Mouse (Mus musculus): ENCODE results near the gene Samsn1.
"Not testable (repeated sequence)": the region's sequence is repeated elsewhere in the genome, so short reads cannot be mapped to it uniquely, and the experiment has no call there.

The Samsn1 gene

GRCm38 (mm10) chr16:75877170-75877569 lies 144.9 kb downstream of the Samsn1 start:
- no peak for DNase-seq (ENCODE audit: low read depth, low spot score)

DNA sequence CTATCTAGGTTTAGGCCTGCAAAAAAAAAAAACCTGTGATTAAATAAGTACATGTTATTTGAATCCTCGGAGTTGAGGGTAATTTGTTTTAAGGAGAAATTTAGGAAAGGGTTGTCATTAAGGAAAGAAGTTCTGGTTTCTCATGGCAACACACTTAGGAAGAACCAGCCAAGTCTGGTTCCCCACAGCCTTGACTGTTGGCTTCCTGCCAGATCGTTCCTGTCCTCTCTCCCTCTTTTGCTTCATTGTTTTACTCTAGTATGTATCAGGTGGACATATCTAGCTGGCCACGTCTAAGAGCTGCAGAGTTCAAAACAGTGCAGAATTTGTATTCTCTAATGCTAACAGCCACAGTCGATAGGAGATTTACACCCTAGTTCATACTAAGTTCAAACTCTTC lies 146.2 kb downstream of the Samsn1 start:
- DNase-seq (ENCODE audit: low read depth, low spot score) = no peak

GRCm38 (mm10) chr16:75874508-75874907 lies 147.6 kb downstream of the Samsn1 start:
- DNase-seq (ENCODE audit: low read depth, low spot score) = no peak

DNA sequence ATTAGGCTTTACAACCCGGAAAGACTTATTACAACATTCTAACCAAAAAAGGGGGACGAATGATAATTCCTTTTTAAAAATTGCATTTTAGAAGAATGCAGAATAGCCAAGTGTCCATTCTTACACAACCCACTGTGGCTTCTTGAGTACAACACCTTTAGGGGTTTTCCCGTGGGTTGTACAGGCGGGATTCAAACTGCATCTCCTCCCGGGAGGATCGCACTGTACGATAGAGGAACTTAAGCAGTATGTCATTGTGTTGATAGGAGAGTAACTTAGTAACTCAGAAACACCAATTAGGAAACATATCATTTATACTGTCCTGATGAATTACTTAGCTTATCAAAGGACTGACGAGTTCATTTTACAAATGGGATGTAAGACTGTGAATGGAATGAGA lies 149.8 kb downstream of the Samsn1 start:
- no peak for DNase-seq (ENCODE audit: low read depth, low spot score)

DNA sequence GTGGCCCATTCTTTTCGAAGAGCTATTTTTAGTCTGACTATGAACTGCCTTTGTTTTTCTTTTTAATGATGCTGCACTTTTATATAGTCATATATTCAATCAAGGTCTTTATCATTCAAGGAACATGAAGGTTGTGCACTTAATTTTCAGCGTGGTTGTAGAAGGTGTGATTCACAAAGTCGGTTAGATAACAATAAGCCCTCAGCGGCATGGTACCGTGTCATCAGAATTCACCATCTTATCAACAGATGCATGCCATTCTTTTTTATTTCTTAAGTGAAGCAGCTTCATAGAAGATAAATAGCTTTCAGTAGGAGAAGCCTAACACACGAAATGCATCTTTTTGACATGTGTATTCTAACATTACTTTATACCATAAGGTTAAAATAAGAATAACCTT lies 154.7 kb downstream of the Samsn1 start:
- DNase-seq (ENCODE audit: low read depth, low spot score) = no peak

GRCm38 (mm10) chr16:75865505-75865904 lies 156.6 kb downstream of the Samsn1 start:
- no peak for DNase-seq (ENCODE audit: low read depth, low spot score)

- no peak for DNase-seq (ENCODE audit: low read depth, low spot score)
Measured at GRCm38 (mm10) chr16:75864673-75865072, 157.4 kb downstream of the Samsn1 start.

- no peak for DNase-seq (ENCODE audit: low read depth, low spot score)
Measured at GRCm38 (mm10) chr16:75856343-75856742, 165.7 kb downstream of the Samsn1 start.

DNA sequence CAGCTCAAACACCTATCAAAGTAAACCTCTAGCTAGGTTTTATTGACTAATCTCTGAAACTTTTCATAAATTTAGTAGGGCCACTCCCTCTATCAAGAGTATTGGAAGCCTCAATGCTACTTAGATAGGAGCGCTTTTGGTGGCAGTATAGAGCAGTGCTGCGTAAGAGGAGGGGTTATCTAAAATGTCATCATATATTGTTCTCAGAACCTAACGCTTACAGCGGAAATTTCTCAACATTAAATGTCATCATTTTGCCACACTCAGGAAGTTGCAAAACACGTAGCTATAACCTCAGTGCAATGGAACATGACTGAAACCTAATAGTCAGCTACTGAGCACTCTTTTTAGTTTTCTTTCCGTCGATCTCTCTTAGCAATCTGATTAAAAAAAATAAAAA lies 166.7 kb downstream of the Samsn1 start:
- no peak for DNase-seq (ENCODE audit: low read depth, low spot score)

DNA sequence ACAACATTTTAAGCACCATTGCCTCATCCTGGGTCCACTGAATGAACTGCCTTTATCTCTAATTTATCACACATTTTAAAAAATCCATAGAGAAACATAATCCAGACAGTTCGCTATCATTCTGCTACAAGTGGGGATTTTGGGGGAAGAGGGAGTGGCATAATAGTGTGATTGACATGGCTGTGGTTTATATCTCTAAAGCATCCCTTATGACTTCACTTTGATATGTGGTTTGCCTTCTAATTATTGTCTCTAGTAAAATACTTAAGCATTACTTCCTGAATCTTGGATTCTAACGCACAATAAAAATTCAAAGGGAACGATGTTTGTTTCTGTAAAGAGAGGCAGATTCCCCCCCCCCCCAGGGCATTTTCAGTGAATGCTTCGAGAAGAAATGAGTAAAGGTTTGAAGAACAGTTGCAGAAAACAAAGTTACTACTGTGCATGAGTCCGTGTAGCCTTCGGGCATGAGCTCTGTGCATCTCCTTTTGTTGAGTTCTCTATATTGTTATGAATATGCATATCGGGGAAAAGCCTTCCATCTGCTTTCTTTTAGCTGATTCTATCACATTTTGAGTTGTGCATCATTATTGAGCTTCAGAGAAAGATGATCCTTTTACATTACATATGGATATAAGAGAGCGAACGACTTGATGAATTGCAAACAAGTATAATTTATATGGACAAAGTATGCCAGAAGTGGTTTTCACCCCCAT lies 168.4 kb downstream of the Samsn1 start:
- DNase-seq (ENCODE audit: low read depth, low spot score) = no peak

DNA sequence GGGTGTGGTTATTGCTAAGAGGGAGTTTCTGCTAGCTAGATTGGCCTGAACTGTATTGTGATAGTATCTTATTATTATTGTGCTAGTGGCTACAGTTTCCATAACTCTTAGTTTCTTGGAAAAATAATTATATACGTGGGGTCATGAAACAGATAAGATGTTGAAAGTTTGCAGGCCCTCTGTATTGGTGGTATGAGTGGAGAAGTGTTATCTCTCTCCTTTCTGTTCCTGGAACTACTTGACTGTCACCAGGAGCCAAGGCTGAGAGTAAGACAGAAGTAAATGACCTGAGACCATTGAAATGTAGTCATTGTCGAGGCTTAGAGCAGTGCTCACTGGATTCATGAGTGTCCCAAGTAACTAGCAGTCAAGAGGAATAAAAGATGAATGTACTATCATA lies 169.6 kb downstream of the Samsn1 start:
- no peak for DNase-seq (ENCODE audit: low read depth, low spot score)

- DNase-seq (ENCODE audit: low read depth, low spot score) = no peak
Measured at GRCm38 (mm10) chr16:75849039-75849438, 173.0 kb downstream of the Samsn1 start.

- DNase-seq (ENCODE audit: low read depth, low spot score) = no peak
Measured at GRCm38 (mm10) chr16:75843653-75844062, 178.4 kb downstream of the Samsn1 start.

- DNase-seq (ENCODE audit: low read depth, low spot score) = no peak
Measured at GRCm38 (mm10) chr16:75843031-75843430, 179.1 kb downstream of the Samsn1 start.

DNA sequence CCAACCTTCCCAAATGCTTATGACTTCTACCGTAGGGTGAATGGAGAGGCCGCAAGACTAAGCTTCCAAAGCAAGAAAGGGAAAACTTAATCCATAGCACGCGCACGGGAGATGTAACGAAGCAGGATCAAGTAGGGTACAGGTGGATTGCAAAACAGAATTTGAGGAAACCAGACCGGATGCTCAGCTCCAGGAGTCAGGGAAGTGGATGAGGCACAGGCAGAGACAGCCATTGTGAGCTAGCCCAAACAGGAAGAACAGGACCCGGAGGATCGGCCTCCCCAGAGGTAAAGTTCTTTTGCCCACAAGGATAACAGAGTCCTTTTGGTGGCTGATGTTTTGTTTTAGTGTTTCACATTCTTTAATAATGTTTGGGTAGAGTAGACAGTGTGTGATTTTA lies 179.5 kb downstream of the Samsn1 start:
- no peak for DNase-seq (ENCODE audit: low read depth, low spot score)

DNA sequence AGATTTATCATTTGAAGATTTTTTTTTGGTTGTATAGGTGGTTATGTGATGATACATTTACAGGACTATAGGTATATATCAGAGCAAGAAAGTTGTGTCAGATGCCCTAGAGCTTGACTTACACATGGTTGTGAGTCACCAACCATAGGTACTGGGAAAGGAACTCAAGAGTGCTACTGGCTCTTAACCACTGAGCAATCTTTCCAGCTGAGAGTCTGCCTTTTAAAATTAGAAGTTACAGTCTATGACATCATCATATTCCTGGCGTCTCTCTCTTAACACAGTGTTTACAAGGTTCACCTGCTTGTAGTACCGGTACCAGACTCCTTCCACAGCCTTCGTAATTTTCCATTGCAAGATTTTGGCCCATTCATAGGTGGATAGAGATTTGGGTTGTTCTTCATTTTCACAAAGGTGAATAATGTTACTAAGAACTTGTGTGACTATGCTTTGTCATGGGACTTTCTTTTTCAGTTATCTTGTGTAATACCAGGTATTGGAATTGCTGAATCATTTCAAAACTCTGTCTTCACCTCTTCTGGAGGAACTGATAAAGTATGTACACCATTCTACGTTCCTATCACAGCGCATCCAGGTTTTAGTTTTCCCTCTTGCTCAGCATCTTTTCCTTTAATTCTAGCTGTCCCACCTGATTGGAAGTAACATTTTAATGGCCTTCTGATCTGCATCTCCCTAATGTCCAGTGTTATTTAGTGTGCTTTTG lies 184.2 kb downstream of the Samsn1 start:
- DNase-seq (ENCODE audit: low read depth, low spot score) = no peak

DNA sequence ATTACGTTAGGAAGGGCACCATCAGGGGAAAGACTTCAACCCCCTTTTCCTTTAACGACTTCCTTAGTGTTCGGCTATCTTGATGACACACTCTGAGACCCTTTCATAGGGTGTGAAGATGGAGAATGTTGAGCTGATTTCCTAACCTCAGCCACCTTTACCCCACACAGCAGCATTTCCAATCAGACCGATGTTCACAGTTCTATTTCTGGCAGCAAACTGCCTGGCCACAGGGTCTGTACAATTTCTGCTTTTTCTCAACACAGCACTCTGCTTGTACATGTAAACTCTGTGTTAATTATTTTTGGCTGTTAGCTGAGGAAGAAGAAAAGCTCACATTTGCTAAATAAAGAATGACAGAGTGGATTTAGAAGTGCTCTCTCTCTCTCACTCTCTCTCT lies 190.7 kb downstream of the Samsn1 start:
- DNase-seq (ENCODE audit: low read depth, low spot score) = no peak

DNA sequence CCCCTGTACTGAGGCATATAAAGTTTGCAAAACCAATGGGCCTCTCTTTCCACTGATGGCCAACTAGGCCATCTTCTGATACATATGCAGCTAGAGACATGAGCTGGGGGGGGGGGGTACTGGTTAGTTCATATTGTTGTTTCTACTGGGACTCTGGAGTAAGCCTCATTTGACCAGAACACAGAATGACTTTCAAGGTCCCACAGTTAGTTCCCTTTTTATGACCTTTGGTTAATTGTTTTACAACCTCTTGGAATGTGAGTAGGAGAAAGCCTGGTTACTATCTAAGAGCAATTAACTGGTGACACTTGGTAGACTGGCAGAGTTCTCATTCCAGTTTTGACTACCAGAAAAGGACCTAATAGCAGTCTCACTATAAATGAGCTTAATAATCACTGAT lies 195.1 kb downstream of the Samsn1 start:
- DNase-seq (ENCODE audit: low read depth, low spot score) = not testable (repeated sequence)

- peak; percentile 27 for DNase-seq (ENCODE audit: low read depth, low spot score)
Measured at GRCm38 (mm10) chr16:75826498-75826897, 195.6 kb downstream of the Samsn1 start.

DNA sequence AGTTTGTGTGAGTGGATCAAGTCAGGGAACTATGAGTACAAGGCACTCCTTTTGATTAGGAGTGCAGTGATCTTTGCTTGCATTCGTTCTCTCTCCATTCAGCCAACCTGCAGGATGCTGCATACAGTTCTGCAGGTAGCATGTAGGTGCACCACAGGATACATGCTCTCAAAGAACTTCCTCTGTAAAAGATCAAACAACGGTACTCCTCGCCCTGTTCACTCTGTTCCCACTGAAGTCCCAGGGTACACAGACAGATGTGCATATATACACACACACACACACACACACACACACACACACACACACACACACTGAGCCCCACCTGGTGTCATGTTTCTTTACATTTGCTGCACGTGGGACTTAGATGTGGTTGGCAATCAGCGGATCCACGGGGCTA lies 198.9 kb downstream of the Samsn1 start:
- DNase-seq (ENCODE audit: low read depth, low spot score) = no peak

GRCm38 (mm10) chr16:75820963-75821362 lies 201.1 kb downstream of the Samsn1 start:
- no peak for DNase-seq (ENCODE audit: low read depth, low spot score)

Data from R1 (cell line).